Mouse (Mus musculus) skeletal muscle tissue, adult 2 months (tissue): Measurements from ENCODE around the gene Ube2k.
"Not testable (repeated sequence)": the region's sequence is repeated elsewhere in the genome, so short reads cannot be mapped to it uniquely, and the experiment has no call there.

Source experiments
- DNase-seq: peaks from one replicate; pipeline ENCODE4 v3.0.0-alpha.2; 2012; ENCODE audit warnings: low read depth, low spot score

The Ube2k gene

GRCm38 (mm10) chr5:65536751-65537419 is at the start of gene Ube2k, which contains the start of gene Smim14:
TSS of gene Ube2k (plus strand) at chr5:65537233.
TSS of gene Smim14 (minus strand) at chr5:65537184.
- peak; percentile 91 for DNase-seq

GRCm38 (mm10) chr5:65487381-65487780 is 49.7 kb upstream of the Ube2k start:
- no peak for DNase-seq

GRCm38 (mm10) chr5:65488725-65489124 is 48.3 kb upstream of the Ube2k start:
- peak; percentile 63 for DNase-seq

- peak; percentile 80 for DNase-seq
These were observed 47.2 kb upstream of the Ube2k start for GRCm38 (mm10) chr5:65489830-65490229.

GRCm38 (mm10) chr5:65491767-65492715 is 45.0 kb upstream of the Ube2k start:
- DNase-seq, result peak; percentile 66

- DNase-seq, result peak; percentile 97
These were observed 44.1 kb upstream of the Ube2k start, which contains the start of gene Gm43552 for GRCm38 (mm10) chr5:65492716-65493531. TSS of gene Gm43552 (minus strand) at chr5:65492833.

- DNase-seq, result no peak
These were observed 36.8 kb upstream of the Ube2k start for GRCm38 (mm10) chr5:65500231-65500630.

- DNase-seq, result no peak
These were observed 35.6 kb upstream of the Ube2k start for GRCm38 (mm10) chr5:65501407-65501806.

GRCm38 (mm10) chr5:65505786-65506185 is 31.2 kb upstream of the Ube2k start:
- no peak for DNase-seq

- peak; percentile 62 for DNase-seq
These were observed 28.6 kb upstream of the Ube2k start for GRCm38 (mm10) chr5:65508395-65508794.

- DNase-seq, result no peak
These were observed 23.5 kb upstream of the Ube2k start for GRCm38 (mm10) chr5:65513506-65513905.

GRCm38 (mm10) chr5:65514635-65515278 is 22.3 kb upstream of the Ube2k start:
- no peak for DNase-seq

GRCm38 (mm10) chr5:65521803-65522202 is 15.2 kb upstream of the Ube2k start:
- DNase-seq, result no peak

- DNase-seq, result no peak
These were observed 12.2 kb upstream of the Ube2k start for GRCm38 (mm10) chr5:65524831-65525230.

GRCm38 (mm10) chr5:65525674-65526443 is 11.2 kb upstream of the Ube2k start:
- no peak for DNase-seq

GRCm38 (mm10) chr5:65531283-65531682 is 5.8 kb upstream of the Ube2k start:
- DNase-seq, result no peak

GRCm38 (mm10) chr5:65534496-65534895 is 2.5 kb upstream of the Ube2k start:
- no peak for DNase-seq

- peak; percentile 34 for DNase-seq
These were observed 1.5 kb upstream of the Ube2k start for GRCm38 (mm10) chr5:65535457-65536067.

- DNase-seq, result not testable (repeated sequence)
These were observed 966 bp upstream of the Ube2k start for GRCm38 (mm10) chr5:65536068-65536465.
